Mouse (Mus musculus) liver, adult (tissue): ENCODE measurements around the gene Mrps34.

Experiments used
- GATA4 ChIP-seq: IDR thresholded peaks from 2 replicates; pipeline ENCODE4 v1.6.1; 2014; ENCODE audit warnings: mild to moderate bottlenecking, low read length; ENCODE audit not compliant: insufficient replicate concordance

Gene Mrps34

GRCm38 (mm10) chr17:24890151-24891092 lies 4.5 kb upstream of the Mrps34 start:
- TF ChIP-seq GATA4 = no peak

DNA sequence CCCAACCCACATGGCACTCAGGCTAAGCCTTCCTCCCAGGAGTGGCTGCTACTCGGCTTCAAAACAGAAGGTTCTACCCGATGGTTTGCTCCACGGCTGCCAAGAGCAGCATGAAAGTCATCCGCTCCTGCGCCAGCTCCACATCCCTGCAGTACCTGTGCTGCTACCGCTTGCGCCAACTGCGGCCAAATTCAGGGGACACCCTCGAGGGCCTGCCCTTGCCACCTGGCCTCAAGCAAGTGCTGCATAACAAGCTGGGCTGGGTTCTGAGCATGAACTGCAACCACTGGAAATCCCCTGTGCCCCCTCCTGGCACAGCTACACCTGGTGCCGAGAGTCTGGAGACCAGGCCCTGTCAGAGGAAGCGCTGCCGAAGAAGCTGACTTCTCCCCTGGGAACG lies 3.6 kb upstream of the Mrps34 start:
- no peak for TF ChIP-seq GATA4

DNA sequence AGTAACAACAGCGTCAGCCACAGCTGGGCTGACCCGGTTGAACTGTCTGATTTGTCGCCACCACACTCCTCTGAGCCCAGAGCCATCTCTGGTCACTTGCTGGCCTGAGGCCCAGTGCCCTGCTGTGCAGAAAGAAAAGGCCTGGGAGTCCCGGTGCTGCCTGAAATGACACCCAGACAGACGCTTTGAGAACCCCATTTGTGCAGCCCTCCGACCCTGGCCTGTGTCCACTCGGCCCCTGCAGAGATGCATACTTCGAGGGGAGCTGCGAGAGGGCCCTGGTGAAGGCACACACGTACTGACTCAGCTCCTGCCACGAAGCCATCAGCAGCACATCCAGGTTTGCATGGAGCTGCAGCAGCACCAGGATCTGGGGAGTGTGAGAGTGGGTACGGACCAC lies 2.1 kb upstream of the Mrps34 start:
- no peak for TF ChIP-seq GATA4

DNA sequence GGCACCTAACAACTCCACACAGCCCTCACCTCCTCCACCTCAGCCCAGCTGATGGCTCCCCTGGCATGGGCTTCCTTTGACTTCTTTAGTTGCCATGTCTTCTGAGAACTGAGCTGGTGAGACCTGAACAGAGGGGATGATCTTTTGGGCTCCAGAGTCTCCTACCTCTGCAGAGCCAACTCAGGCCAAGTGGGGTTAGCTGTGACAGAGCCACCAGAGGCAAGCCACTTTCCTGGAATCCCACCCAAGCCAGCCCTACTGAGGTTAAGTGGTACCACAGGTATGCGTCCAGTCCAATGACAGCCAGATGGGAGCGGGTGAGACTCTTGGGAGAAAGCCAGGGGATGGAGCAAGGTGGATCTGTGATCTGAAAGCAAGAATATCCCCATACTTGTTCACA lies 1.6 kb upstream of the Mrps34 start:
- TF ChIP-seq GATA4 = no peak

DNA sequence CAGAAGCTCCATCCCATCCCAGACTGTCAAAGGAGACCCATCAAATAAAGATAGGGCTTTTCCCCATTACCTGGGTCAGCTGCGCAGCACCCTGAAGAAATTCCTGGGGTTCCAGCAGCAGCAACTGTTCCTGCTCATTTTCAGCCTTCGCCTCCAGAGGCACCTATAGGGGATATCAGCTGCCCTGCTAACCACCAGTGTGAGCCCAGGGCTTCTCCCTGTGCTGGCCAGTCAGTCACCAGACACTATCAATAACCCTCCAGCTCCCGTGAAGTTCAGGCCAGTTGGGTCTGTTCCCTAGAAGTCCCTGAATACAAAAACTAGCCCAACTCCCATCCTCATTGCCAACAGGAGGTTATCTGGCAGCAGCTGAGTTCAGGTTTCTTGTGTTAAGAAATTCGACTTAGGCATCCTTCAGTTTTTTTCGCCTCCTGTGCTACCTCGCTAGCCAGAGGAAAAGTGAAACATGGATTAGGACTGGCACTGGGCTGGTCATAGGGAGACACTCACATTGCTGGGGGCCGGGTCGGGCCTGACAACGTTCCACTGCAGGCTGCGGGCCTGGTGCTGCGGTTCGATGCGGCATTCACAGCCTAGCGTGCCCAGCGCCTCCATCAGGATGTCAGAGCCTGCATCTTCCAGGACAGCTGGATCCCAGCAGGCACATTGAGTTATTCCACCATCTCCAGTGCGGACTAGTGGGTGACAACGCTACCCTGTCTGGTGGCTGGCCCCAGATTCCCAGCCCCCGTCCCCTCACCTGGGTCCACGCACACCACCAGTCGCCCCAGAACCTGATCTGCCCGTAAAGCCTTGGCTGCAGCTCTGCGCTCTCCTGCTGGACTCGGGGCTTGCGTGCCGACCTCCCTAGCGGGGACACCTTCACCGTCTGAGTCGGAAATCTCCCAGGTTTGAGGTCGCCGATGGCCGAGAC lies 588 bp upstream of the Mrps34 start:
- no peak for TF ChIP-seq GATA4

GRCm38 (mm10) chr17:24895571-24896240 lies 790 bp downstream of the Mrps34 start:
- no peak for TF ChIP-seq GATA4

DNA sequence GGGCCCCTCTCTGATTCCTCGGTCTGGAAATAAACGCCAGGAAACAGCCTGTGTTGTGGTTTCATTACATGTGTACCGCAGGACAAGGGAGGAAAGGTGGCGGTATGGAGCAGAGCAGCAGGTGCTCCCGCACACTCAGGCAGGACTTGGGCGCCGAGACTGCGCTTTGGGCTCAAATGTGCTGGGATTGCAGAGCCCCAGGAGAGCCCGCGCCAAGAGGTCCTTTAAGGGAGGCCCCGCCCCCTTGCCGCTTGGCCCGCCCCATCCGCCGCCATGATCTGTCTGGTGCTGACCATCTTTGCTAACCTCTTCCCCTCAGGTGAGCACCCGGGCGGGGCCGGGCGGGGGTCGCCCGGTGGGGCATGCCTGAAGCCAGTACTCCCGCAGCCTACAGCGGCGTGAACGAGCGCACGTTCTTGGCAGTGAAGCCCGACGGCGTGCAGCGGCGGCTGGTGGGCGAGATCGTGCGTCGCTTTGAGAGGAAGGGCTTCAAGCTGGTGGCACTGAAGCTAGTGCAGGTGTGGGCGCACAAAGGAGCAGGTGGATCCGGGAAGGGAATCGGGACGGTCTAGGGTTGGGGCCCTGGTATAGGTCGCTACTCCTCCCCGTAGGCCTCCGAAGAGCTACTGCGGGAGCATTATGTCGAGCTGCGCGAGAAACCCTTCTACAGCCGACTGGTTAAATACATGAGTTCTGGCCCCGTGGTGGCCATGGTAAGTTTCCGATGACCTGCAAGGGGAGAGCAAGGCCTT lies 1.5 kb downstream of the Mrps34 start, which contains the start of gene Nme3:
Gene Nme3, plus strand, starts transcription at position 260 of the 752 bp plus-strand sequence.
- no peak for TF ChIP-seq GATA4

GRCm38 (mm10) chr17:24896993-24897269 lies 2.0 kb downstream of the Mrps34 start:
- no peak for TF ChIP-seq GATA4

GRCm38 (mm10) chr17:24897600-24897999 lies 2.7 kb downstream of the Mrps34 start:
- TF ChIP-seq GATA4 = no peak

DNA sequence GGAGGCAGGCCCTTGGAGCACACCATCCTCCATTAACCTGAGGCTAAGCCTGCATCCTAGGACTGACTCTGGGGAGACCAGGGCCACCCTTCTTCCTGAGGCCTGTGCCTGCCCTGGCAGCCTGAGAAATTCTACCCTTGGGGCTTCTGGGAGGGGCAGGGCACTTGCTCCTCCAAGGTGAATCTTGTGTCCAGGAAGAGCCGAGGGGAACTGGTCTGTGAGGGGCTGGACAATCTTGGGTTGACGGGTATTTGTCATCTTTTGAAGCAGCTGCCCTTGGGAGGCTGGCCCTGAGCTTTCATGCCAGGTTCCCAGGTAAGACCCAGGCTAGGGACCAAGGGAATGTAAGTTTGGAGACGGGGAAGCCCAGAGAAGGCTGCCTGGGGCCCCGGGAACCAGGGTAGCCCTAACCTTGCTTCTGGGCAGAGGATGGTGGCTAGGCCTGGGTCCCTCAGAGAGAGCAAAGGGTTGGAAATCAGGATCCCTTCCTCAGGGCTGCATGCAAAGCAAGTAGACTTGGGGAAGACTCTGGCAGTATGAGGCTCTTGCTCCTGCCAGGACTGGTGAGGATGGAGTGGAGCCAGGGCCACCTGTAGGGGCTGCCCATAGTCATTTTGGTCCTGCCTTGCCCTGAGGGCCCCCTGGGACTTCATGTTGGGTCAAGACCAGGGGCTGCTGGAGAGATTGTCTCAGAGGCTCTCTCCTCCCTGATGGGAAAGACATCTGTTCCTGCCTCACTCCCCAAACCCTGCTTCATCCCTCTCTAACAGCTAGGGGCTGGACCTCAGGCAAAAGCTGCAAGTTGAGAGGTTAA lies 3.3 kb downstream of the Mrps34 start:
- TF ChIP-seq GATA4 = no peak

DNA sequence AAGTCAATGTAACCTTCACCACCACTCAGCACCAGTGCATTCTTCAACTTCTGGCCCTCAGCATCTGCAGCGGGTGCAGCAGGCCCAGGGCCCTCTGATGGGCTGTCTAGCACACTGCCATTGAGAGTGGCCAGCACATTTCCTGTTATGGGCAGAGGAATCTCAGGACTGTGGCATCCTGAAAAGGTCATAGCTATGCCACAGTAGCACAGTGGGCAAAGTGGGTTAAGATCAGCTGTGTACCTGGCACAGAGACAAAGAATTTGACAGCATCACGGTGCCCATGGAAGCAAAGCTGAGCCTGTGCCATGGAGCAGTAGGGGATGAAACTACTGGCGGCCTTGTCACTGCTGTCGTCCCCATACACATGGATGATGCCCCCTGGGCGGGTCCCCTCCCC lies 4.2 kb downstream of the Mrps34 start:
- no peak for TF ChIP-seq GATA4

GRCm38 (mm10) chr17:24900014-24900413 lies 5.1 kb downstream of the Mrps34 start:
- no peak for TF ChIP-seq GATA4

DNA sequence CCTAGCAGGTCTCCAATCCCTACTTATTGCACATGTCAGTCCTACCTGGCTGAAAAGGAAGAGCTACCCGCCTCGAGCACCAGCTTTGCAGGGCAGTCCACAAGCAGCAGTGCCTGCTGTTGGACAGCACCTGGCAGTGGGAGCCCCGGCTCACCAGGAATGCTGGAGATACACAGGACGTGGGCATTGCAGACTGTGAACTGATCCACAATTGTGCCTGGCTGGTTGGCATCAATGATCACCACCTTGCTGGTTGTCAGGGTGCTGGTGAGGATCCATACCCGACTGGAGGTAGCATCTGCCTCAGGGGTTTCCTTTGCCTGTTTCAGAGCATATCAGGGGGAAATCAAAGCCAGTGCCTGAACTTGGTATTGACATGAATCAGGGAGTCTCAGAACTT lies 7.2 kb downstream of the Mrps34 start:
- no peak for TF ChIP-seq GATA4
